Mouse (Mus musculus) mesoderm, embryonic 11.5 days (tissue): ENCODE data around the gene Hoxa2.

Experiments
- DNase-seq: peaks from one replicate; pipeline ENCODE4 v3.0.0-alpha.2; 2012; ENCODE audit warnings: low read depth, low spot score

Gene Hoxa2

GRCm38 (mm10) chr6:52165441-52166370 lies 1.1 kb upstream of the Hoxa2 start:
- no peak for DNase-seq

GRCm38 (mm10) chr6:52164051-52164625 lies 493 bp downstream of the Hoxa2 start:
- DNase-seq: peak; percentile 85

DNA sequence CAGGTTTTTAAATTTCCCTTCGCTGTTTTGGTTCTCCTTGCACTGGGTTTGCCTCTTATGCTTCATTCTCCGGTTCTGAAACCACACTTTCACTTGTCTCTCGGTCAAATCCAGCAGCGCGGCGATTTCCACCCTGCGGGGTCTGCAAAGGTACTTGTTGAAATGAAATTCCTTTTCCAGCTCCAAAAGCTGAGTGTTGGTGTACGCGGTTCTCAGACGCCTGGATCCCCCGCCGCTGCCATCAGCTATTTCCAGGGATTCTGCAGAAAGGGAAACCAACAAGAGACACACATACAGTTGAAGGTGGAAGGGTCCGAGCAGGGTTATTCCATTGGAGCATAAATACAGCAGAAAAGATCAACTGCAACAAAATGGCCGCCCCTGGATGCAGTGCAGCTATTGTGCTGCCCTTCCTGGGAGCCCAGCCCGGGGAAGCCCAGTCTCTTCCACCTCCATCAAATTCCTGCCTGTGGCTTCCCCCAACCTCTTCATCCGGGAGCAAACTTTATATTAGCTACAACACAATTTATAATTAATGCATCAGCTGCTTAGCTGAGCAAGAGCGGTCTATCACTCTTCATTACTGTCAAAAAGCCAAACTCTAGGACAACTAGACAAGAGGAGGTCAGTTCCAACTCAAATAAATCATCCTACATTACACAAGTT lies 1.1 kb downstream of the Hoxa2 start:
- no peak for DNase-seq

GRCm38 (mm10) chr6:52162611-52163365 lies 1.8 kb downstream of the Hoxa2 start:
- no peak for DNase-seq

- DNase-seq: no peak
Measured at GRCm38 (mm10) chr6:52162093-52162380, 2.6 kb downstream of the Hoxa2 start.

DNA sequence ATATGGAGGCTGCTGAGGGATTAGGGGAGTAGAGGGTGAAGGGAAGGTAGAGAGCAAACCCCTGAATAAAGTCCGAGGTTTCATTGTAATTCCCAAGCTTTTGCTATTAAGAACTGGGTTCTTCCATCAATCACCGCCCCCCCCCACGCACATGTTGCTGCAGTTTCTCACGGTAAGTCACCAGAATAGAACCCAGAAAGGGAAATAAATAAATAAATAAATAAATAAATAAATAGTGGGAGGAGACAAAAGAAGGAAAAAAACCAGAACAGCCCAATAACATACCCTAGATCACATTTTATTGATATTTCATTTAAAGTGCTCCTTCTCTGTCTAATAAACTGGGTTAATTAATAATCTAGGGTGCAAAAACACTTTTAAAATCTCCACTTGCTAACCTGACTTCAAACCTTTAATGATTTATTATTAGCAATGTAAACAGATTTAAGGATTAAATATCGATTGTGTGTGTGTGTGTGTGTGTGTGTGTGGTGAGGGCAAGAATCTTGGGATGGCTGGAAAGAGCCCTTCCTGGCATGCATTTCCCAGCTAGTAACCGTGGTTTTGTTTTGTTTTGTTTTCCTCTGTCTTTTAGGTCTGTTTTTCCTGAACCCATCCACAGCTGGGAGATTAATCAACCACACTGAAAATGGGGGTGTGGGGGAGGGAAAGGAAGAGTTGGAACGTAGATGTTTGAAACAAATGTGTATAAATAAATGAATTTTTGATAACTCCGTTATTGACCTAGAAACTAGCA lies 3.1 kb downstream of the Hoxa2 start:
- no peak for DNase-seq

DNA sequence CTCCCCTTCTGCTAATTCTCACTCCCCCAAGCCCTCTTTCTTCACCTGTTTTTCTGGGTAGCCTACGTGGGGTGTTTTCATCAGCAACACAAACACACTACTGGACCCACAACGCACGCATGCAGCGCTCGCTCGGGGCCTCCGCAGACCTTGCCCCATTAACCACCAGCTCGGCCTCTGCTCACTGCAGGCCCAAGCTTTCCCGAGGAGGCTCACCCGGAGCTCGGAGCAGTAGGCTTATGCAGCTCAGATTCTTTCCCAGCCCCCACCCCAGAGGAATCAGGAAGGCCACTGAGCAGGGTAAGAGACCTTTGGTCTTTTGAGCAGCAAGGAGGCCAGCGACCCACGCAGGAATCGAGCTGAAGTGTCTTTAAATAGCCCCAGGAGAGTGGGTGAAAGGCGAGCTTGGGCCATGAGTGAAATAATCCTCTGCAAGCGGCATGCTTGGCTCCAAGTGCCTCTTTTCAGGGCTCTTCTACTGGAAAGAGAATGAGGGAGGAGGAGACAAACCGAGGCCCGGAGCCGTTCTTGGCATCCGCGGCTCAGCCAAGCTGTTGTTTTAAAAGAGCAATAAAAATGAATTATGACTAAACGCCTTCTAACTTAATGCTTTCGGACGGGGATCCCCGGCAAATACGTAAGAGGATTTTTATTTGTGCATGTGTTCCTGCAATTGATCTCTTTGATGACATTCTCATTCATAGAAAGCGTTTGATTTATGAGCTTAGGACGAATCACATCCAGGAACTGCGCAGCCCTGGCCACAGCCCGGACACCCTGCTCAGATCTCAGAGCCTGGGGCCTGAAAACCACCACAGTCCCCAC lies 3.9 kb downstream of the Hoxa2 start:
- peak; percentile 89 for DNase-seq

DNA sequence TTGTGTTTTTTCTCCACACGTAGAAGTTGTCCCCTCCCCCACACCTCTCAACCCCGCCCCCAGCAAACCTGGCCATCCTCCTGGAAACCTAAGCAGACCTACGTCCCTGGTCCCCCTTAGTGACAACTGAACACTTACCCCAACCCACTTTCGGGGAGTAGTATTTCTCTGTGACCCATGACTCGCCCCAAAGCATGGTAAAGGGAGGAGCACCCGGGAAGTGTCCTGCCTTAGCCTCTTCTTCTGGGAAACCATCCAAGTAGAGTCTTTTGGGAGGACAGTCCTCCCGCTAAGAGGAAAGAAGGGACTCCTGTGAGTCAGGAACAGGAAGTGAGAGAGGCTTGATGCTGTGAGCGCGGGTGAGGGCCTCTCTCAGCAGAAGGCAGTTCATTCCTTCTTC lies 4.7 kb downstream of the Hoxa2 start:
- no peak for DNase-seq

DNA sequence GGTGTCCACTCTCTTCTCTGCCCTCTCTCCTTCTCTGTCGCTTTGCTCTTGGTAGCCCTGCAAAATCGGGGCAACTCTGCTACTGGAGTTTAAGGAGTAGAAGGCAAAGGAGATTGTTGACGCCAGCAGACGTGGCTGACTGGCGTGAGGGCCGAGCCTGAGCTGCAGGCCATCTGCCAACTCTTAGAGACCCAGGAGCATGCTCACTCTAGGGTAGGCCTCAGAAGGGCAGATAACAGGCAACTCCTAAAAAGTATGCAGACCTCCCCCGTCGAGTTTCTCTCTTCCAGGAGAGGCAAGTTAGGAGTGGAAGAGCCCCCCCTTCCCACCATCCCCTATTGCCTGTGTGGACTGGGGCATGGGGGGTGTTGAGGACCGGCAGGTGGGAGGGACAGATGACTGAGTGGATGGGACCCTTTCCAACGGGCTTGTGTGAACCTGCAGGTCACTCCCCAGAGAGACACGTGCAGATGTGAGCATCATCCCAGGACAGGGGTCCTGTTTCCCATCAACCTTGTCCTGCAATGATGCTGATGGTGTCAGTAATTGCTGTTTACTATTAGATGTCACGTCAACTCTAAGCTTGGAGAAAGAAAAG lies 5.4 kb downstream of the Hoxa2 start:
- no peak for DNase-seq

DNA sequence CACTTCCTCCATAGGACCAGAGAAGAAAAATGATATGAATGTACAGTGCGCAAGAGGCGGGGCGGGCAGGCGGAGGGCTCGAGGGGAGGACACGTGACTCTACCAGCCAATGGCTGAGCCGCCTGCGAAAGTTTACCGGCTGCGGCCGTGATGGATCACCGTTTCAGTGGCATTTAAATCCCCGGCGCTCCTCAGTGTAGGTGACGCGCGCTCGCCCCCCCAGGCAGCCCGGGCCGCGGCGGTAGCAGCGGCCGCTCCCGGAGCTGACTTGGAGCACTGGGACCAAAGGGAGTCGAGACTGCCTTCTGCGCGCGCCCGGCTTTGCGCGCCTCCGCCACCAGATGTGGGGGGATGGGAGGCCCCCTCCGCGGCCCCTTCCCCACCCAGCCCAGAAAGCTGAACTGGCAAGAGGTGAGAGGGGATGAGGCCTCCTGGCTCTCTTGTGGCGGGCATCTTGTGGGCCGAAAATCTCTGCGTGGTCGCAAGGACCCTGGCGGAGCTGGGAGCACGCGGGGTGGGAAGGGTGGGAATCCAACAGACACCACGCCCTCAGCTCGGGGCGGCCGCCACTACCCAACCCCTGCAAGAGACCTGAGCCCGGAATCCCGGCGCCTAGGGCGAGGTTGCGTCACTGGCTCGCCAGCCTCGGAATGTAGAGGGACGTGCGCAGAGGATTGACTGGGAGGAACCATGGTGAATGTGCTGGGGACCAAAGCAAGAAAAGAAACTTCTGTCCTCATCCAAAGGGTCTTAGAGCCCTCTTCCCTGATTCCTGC lies 6.2 kb downstream of the Hoxa2 start, which contains the start of gene Hoxa1:
Gene Hoxa1, minus strand, starts transcription at position 42 of the 776 bp plus-strand sequence.
- peak; percentile 93 for DNase-seq

GRCm38 (mm10) chr6:52157466-52158275 lies 7.0 kb downstream of the Hoxa2 start:
- DNase-seq: no peak

- no peak for DNase-seq
Measured at GRCm38 (mm10) chr6:52156551-52157200, 8.0 kb downstream of the Hoxa2 start.

- no peak for DNase-seq
Measured at GRCm38 (mm10) chr6:52155471-52155870, 9.2 kb downstream of the Hoxa2 start.

DNA sequence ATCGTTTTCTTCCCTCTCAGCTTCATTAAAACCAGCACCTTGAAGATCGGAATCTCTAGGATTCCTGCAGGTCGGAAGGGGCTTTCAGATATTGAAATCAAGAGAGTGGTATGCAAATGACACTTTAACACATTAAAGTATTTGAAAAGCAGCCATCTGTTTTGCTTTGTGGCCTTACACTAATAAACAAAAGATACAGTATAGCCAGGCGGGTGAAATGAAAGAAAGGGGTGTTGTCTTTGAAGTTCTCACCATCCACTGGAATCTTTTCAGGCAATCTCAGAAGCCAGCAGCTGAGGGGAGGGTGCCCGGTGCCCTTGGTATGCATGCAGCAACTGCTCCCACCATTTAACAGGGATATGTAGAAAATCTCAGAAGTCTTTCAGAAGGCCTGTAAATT lies 10.6 kb downstream of the Hoxa2 start:
- DNase-seq: no peak

DNA sequence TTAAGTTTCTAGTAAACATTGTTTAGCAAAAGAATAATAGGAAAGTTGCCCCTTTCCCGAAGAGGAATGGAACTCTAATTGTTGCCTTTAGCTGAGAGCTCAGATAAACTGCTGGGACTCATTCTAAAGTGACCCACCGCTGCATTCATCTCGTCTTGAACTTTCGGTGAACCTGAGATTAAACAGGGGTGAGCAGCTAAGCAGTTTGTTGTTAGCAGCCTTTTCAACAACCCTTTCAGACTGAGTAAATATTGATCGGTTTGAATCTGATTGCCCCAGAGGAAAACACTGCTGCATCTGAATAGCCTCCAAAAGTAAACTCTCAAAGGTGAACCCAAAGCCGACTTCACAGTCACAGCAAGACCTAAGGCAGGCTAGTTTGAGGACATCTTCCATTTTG lies 11.4 kb downstream of the Hoxa2 start:
- DNase-seq: no peak

DNA sequence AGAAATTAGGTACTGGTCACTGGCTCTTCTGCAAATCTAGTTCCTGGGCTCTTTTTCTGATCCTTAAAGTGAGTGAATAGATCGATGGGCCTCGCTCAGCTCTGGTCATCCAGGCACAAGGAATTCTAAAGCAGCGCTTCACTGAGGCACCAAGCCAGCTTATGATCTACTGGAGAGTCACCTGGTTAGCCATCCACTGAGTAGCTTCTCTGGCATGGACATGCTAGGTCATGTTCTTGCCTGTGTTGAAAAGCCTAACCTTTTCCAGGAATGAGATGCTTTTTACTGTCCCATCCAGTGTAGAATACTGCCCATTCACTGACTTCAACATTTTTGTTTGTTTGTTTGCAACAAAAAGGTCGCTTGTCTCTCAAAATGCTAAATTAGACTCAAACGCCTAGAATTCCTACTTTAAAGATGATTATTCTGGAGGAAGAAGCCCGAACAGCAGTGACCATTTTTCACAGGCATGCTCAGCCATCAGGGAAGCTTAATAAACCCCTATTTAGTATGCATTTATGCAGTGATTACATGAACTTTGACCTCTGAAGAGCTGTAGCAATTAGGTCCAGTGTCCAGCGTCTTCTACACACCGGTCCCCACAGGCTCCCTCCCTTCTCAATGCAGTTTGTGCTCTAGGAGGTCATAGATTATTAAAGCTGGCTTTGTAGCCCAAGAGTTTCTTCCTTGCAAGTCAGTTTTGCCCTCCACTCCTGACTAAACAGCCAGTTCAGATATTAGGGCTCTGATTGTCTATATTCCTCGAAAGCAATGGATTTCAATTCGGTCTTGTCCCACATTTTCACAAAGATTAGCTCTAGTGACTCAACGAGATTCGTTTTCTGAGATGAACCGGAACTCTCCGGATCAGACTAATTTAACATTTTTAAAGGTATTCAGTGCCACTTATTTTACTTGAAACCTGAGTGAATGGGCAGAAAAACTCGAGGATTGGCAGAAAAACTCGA lies 12.1 kb downstream of the Hoxa2 start:
- DNase-seq: no peak

- no peak for DNase-seq
Measured at GRCm38 (mm10) chr6:52151571-52151970, 13.1 kb downstream of the Hoxa2 start.
